Mouse (Mus musculus) limb, embryonic 14.5 days (tissue): Measurements from ENCODE around the gene Hs2st1. TPM values are rescaled to one million over a fixed set of nuclear protein-coding genes. Genes with fewer than 3 reads are reported as not detected.

ENCODE experiments used
- ATAC-seq: fragments of 200-750 bp; cut with Nextera tagmentation; 2 replicates; pipeline ENCODE4 v1.8.0; 2017; ENCODE audit warnings: low read depth, moderate number of reproducible peaks, moderate TSS enrichment; ENCODE audit not compliant: low FRiP score
- DNase-seq: peaks from one replicate; pipeline ENCODE4 v3.0.0-alpha.2; 2015; ENCODE audit warnings: low spot score
- H3K27ac ChIP-seq: fragments of 300-500 bp; sonication (generic); replicated peaks from 2 replicates; pipeline ENCODE4 v1.5.1; 2014; ENCODE audit warnings: low read depth, mild to moderate bottlenecking, low read length, moderate library complexity, mixed read lengths
- H3K27me3 ChIP-seq: fragments of 300-500 bp; sonication (generic); 2 replicates; pipeline ENCODE4 v1.6.1; 2014; ENCODE audit warnings: low read length, mixed read lengths; ENCODE audit not compliant: control insufficient read depth, insufficient read depth
- H3K36me3 ChIP-seq: fragments of 300-500 bp; sonication (generic); 2 replicates; pipeline ENCODE4 v1.6.1; 2014; ENCODE audit warnings: mild to moderate bottlenecking, low read length, moderate library complexity, mixed read lengths; ENCODE audit not compliant: control insufficient read depth, insufficient read depth
- H3K4me1 ChIP-seq: fragments of 300-500 bp; sonication (generic); 2 replicates; pipeline ENCODE4 v1.6.1; 2014; ENCODE audit warnings: antibody characterized with exemption, low read length, mixed read lengths; ENCODE audit not compliant: control insufficient read depth, insufficient read depth
- H3K4me2 ChIP-seq: fragments of 300-500 bp; sonication (generic); replicated peaks from 2 replicates; pipeline ENCODE4 v1.6.1; 2014; ENCODE audit warnings: low read depth, mild to moderate bottlenecking, low read length, moderate library complexity; ENCODE audit not compliant: severe bottlenecking
- H3K4me3 ChIP-seq: fragments of 300-500 bp; sonication (generic); replicated peaks from 2 replicates; pipeline ENCODE4 v1.5.1; 2014; ENCODE audit warnings: low read length
- H3K9ac ChIP-seq: fragments of 300-500 bp; sonication (generic); 2 replicates; pipeline ENCODE4 v1.6.1; 2014; ENCODE audit warnings: mild to moderate bottlenecking, low read depth, low read length, moderate library complexity; ENCODE audit not compliant: severe bottlenecking
- H3K9me3 ChIP-seq: fragments of 300-500 bp; sonication (generic); 2 replicates; pipeline ENCODE4 v1.6.1; 2016; ENCODE audit warnings: low read length; ENCODE audit not compliant: control insufficient read depth
- POLR2A ChIP-seq: fragments of 200-500 bp; IDR thresholded peaks from 2 replicates; pipeline ENCODE4 v1.8.0; 2012; ENCODE audit warnings: inconsistent platforms, mild to moderate bottlenecking, moderate library complexity, borderline replicate concordance; ENCODE audit not compliant: insufficient read depth, insufficient read length; ENCODE audit errors: extremely low read depth
- WGBS: fragments of 180-500 bp; shearing (Covaris S2); extraction: QIAGEN DNeasy Blood & Tissue Kit; methylation state at CpG from one replicate; pipeline ENCODE4 v1.1.7; 2014; 5-methylcytosine and 5-hydroxymethylcytosine counted together
- polyA plus RNA-seq, 2 experiments: library from polyadenylated mRNA; depleted of rRNA in 1 of 2; stranded (reverse) in 1 of 2; unstranded in 1 of 2; fragments of >200 nt; fragmentation: Nextera tagmentation in 1 of 2; extraction: Ambion mirVana in 1 of 2; gene quantifications; 2 replicates each; pipeline versions ENCODE4 v1.2.1 to v1.2.3; 2012 to 2014

Hs2st1 gene
- polyA plus RNA-seq, 2 experiments = 15.8 to 20.6 TPM

GRCm38 (mm10) chr3:144396478-144396877 is 173.5 kb downstream of the Hs2st1 start:
- 60% methylated on average over 17 of the region's 17 CpGs for WGBS
- no peak for TF ChIP-seq POLR2A
- H3K27ac ChIP-seq = no peak overlapping the region

GRCm38 (mm10) chr3:144394454-144394943 is 175.5 kb downstream of the Hs2st1 start:
- Histone ChIP-seq H3K9ac (no peak overlapping the region), H3K27ac (no peak overlapping the region)
- no peak for TF ChIP-seq POLR2A

More at GRCm38 (mm10) chr3:144396478-144396877, 173.5 kb downstream of the Hs2st1 start:
- H3K4me3 ChIP-seq = no peak overlapping the region
- no peak overlapping the region for H3K4me2 ChIP-seq
- no peaks in the 10 kb centered on the region for H3K36me3 ChIP-seq
- no peaks in the 10 kb centered on the region; the same call in 1 of the 2 replicates for H3K4me1 ChIP-seq
- ATAC-seq (no peak), DNase-seq (no peak)
- no peaks in the 10 kb centered on the region for H3K9me3 ChIP-seq
- no peaks in the 10 kb centered on the region for H3K27me3 ChIP-seq
- H3K9ac ChIP-seq = no peak overlapping the region

DNA sequence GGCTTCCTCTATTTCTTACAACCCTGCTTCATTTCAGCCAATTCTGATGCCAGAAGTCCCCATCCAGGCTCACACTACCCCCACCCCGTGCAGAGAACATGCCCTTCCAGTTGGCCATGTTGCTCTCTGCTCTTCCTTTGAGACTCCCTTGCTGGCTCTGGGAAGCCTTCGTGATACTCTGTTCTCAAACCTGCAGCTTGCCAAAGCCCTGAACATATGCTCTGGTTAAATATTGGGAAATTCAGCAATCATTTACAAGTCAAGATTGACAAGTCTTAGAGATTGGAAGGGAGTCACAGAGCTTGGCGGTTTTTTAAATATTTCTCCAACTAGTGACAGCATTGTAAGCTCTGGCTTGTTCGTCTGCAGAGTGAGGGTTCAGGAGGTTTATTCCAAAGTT is 183.5 kb downstream of the Hs2st1 start:
- Histone ChIP-seq H3K27ac (no peak overlapping the region), H3K4me1 (peaks cover 7% of the 10 kb centered on the region; the same call in 1 of the 2 replicates), H3K9ac (no peak overlapping the region), H3K4me3 (no peak overlapping the region), H3K9me3 (no peaks in the 10 kb centered on the region), H3K4me2 (no peak overlapping the region), H3K27me3 (no peaks in the 10 kb centered on the region), H3K36me3 (no peaks in the 10 kb centered on the region)
- TF ChIP-seq POLR2A = no peak
- WGBS = 92% methylated on average over 4 of the region's 4 CpGs
- ATAC-seq (no peak), DNase-seq (no peak)

More at GRCm38 (mm10) chr3:144394454-144394943, 175.5 kb downstream of the Hs2st1 start:
- Histone ChIP-seq H3K4me3 (no peak overlapping the region), H3K4me2 (no peak overlapping the region), H3K4me1 (no peaks in the 10 kb centered on the region), H3K36me3 (no peaks in the 10 kb centered on the region), H3K9me3 (no peaks in the 10 kb centered on the region), H3K27me3 (no peaks in the 10 kb centered on the region)
- ATAC-seq = no peak
- 56% methylated on average over 7 of the region's 7 CpGs for WGBS
- no peak for DNase-seq

- no peak for DNase-seq
Measured at GRCm38 (mm10) chr3:144384648-144385047, 185.3 kb downstream of the Hs2st1 start.

DNA sequence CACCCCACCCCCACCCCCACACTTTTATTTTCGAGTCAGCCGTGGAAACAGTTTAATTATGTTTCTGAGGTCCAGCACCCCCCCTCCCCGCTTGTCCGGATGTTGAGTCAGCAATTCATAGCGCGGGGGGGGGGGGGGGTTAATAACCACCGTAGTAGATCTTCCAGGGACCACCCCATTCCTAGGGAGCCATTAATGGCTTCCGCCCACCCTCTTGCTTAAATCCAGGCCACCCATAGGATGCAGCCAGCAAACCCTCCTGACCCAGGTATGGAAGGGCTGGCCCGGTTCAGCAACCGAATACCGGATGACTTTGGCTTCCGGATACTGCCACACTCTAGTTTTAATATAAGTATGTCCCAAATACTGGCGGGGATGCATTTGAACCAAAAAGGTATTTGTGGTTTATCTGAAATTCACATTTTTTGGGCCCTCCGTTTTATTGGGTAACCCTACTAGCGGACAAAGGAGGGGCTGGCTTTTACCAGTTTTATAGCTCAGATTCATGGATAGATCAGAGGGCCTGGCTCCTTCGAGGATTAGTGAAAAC is 188.5 kb downstream of the Hs2st1 start:
- no peaks in the 10 kb centered on the region for H3K36me3 ChIP-seq
- H3K9me3 ChIP-seq = no peaks in the 10 kb centered on the region
- DNase-seq (peak; percentile 48), ATAC-seq (peak; percentile 29)
- no peaks in the 10 kb centered on the region for H3K27me3 ChIP-seq
- peaks cover 35% of the 10 kb centered on the region for H3K4me1 ChIP-seq
- H3K9ac ChIP-seq = peak overlapping the region; percentile 36; the same call in 1 of the 2 replicates
- peak overlapping the region; percentile 86 for H3K27ac ChIP-seq
- peak overlapping the region; percentile 25 for H3K4me3 ChIP-seq
- H3K4me2 ChIP-seq = peak overlapping the region; percentile 53
- WGBS = 9% methylated on average over 16 of the region's 16 CpGs
- no peak for TF ChIP-seq POLR2A

More at GRCm38 (mm10) chr3:144384648-144385047, 185.3 kb downstream of the Hs2st1 start:
- TF ChIP-seq POLR2A = no peak
- Histone ChIP-seq H3K9me3 (no peaks in the 10 kb centered on the region), H3K27me3 (no peaks in the 10 kb centered on the region), H3K4me1 (peaks cover 20% of the 10 kb centered on the region), H3K4me3 (no peak overlapping the region), H3K27ac (no peak overlapping the region), H3K36me3 (no peaks in the 10 kb centered on the region), H3K9ac (no peak overlapping the region), H3K4me2 (no peak overlapping the region)
- 93% methylated on average over 10 of the region's 10 CpGs for WGBS
- no peak for ATAC-seq
